Mouse (Mus musculus) forebrain, embryonic 11.5 days (tissue): ENCODE data around the gene Gnl3. TPM values are rescaled to one million over a fixed set of nuclear protein-coding genes. Genes with fewer than 3 reads are reported as not detected.

Source experiments
- ATAC-seq: fragments of 200-750 bp; cut with Nextera tagmentation; replicated peaks from 2 replicates; pipeline ENCODE4 v1.8.0; 2017; ENCODE audit warnings: moderate TSS enrichment; ENCODE audit not compliant: low FRiP score
- DNase-seq: peaks from one replicate; pipeline ENCODE4 v3.0.0-alpha.2; 2017; ENCODE audit warnings: low spot score
- H3K27ac ChIP-seq: fragments of 300-500 bp; sonication (generic); 2 replicates; pipeline ENCODE4 v1.5.1; 2014; ENCODE audit warnings: low read depth, low read length
- H3K27me3 ChIP-seq: fragments of 300-500 bp; sonication (generic); 2 replicates; pipeline ENCODE4 v1.6.1; 2014; ENCODE audit warnings: mild to moderate bottlenecking, low read length, mixed read lengths; ENCODE audit not compliant: control insufficient read depth, insufficient read depth
- H3K36me3 ChIP-seq: fragments of 300-500 bp; sonication (generic); 2 replicates; pipeline ENCODE4 v1.6.1; 2014; ENCODE audit warnings: mild to moderate bottlenecking, low read length, moderate library complexity, mixed read lengths; ENCODE audit not compliant: control insufficient read depth, insufficient read depth
- H3K4me1 ChIP-seq: fragments of 300-500 bp; sonication (generic); replicated peaks from 2 replicates; pipeline ENCODE4 v1.6.1; 2014; ENCODE audit warnings: low read length, mixed read lengths; ENCODE audit not compliant: control insufficient read depth, insufficient read depth
- H3K4me2 ChIP-seq: fragments of 300-500 bp; sonication (generic); 2 replicates; pipeline ENCODE4 v1.6.1; 2014; ENCODE audit warnings: low read depth, mild to moderate bottlenecking, low read length, moderate library complexity, mixed read lengths; ENCODE audit not compliant: severe bottlenecking
- H3K4me3 ChIP-seq: fragments of 300-500 bp; sonication (generic); 2 replicates; pipeline ENCODE4 v1.5.1; 2014; ENCODE audit warnings: low read depth, low read length
- H3K9ac ChIP-seq: fragments of 300-500 bp; sonication (generic); 2 replicates; pipeline ENCODE4 v1.6.1; 2014; ENCODE audit warnings: low read length
- H3K9me3 ChIP-seq: fragments of 300-500 bp; sonication (generic); 2 replicates; pipeline ENCODE4 v1.6.1; 2016; ENCODE audit warnings: low read length, mixed read lengths; ENCODE audit not compliant: control insufficient read depth
- WGBS: fragments of 180-500 bp; shearing (Covaris S2); extraction: QIAGEN DNeasy Blood & Tissue Kit; methylation state at CpG from one replicate; pipeline ENCODE4 v1.1.7; 2014; 5-methylcytosine and 5-hydroxymethylcytosine counted together
- polyA plus RNA-seq: library from polyadenylated mRNA; unstranded; fragments of >200 nt; fragmentation: Nextera tagmentation; extraction: Ambion mirVana; gene quantifications from 2 replicates; pipeline ENCODE4 v1.2.1, GENCODE M21; 2014

The Gnl3 gene
- polyA plus RNA-seq, 1 experiment from 2014 or later, result 120 TPM

DNA sequence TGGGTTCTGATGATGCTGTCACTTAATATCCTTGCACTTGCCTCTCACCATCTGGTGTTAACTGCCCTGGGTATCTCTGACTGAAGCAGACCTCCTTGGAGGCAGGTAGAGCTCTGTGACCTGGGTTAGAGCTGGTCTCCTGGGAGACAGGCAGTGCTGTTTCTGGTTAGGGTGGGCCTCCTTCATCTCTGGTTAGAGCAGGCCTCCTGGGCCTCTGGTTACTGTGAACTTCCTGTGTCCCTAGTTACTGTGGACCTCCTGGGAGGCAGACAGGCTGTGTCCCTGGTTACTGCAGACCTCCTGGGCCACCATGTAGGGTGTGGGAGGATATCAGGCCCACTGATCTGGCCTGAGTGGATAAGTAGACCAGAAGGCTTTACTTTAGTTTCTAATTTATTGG lies 22.5 kb downstream of the Gnl3 start:
- no peak overlapping the region for H3K4me2 ChIP-seq
- no peaks in the 10 kb centered on the region for H3K9me3 ChIP-seq
- no peak overlapping the region for H3K27ac ChIP-seq
- H3K4me1 ChIP-seq, result 0 out of 2 replicates have a peak, but pooled peaks cover 4% of the 10 kb centered on the region
- no peak for DNase-seq
- H3K27me3 ChIP-seq, result no peaks in the 10 kb centered on the region
- H3K9ac ChIP-seq, result no peak overlapping the region
- no peak for ATAC-seq
- H3K36me3 ChIP-seq, result no peaks in the 10 kb centered on the region
- H3K4me3 ChIP-seq, result no peak overlapping the region

DNA sequence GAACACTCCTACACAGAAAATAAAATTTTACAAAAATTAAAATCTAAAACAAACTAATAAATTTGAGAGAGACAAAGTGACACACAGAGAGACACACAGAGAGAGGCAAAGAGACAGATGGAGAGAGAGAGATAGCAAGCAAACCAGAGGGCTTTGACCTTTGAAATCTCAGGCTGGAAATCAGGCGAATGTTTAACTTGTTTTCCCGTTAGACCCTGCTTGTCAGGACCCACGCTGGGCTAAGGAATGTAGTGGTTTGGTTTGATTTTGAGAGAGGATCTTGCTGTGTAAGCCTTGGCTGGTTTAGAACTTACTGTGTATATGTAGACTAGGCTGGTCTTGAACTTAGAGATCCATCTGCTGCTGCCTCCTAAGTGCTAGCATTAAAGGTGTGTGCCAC lies 42.7 kb downstream of the Gnl3 start:
- H3K4me2 ChIP-seq, result no peak overlapping the region
- ATAC-seq, result no peak
- peaks cover 2% of the 10 kb centered on the region; the same call in 1 of the 2 replicates for H3K36me3 ChIP-seq

DNA sequence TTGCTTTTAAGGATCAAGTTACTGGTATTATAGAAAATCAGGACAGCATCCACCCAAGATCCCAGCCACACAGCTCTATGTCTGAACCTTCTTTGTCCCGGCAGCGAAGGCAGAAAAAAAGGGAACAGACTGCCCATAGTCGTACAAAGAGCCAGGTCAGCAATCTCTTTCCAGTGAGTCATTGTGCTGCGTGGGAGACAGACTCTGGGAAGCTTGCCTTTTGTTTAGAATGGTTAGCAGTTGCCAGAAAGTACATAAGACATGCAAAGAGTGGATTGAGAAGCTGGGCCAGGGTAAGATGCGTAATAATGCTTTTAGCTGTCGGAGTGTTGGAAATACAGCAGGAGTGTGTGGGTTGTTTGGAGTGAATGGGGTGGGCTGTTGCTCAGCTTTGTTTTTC lies 44.7 kb downstream of the Gnl3 start:
- no peak overlapping the region for H3K4me2 ChIP-seq
- no peak for ATAC-seq
- no peak overlapping the region for H3K9ac ChIP-seq
- H3K4me1 ChIP-seq, result no peaks in the 10 kb centered on the region
- H3K27ac ChIP-seq, result no peak overlapping the region
- DNase-seq, result no peak
- H3K36me3 ChIP-seq, result peaks cover 2% of the 10 kb centered on the region; the same call in 1 of the 2 replicates
- no peak overlapping the region for H3K4me3 ChIP-seq
- no peaks in the 10 kb centered on the region for H3K9me3 ChIP-seq
- H3K27me3 ChIP-seq, result no peaks in the 10 kb centered on the region
- WGBS, result 69% methylated on average over 6 of the region's 6 CpGs

More for the DNA sequence above, 42.7 kb downstream of the Gnl3 start:
- Histone ChIP-seq H3K4me3 (no peak overlapping the region), H3K4me1 (no peaks in the 10 kb centered on the region), H3K9ac (no peak overlapping the region), H3K27me3 (no peaks in the 10 kb centered on the region), H3K9me3 (no peaks in the 10 kb centered on the region), H3K27ac (no peak overlapping the region)
- WGBS, result 86% methylated on average over 3 of the region's 3 CpGs
- no peak for DNase-seq

Other genes with a start within 250 kb of the Gnl3 start
- gene Tmem110, start 193.6 kb downstream of the Gnl3 start, polyA plus RNA-seq, result 24.2 and 24.7 TPM in 2 replicates
- 0.51 TPM in 2 replicates for gene Mustn1, start 140.0 kb downstream of the Gnl3 start, polyA plus RNA-seq
- gene Itih4, start 132.7 kb downstream of the Gnl3 start, polyA plus RNA-seq, result not detected in 2 replicates
- 0.05 and 0.16 TPM in 2 replicates for gene Itih3, start 95.4 kb downstream of the Gnl3 start, polyA plus RNA-seq
- gene Itih1, start 75.9 kb downstream of the Gnl3 start, polyA plus RNA-seq, result not detected in 2 replicates
- 22.4 and 24.4 TPM in 2 replicates for gene Nek4, start 67.8 kb downstream of the Gnl3 start, polyA plus RNA-seq
- 61.3 and 63.5 TPM in 2 replicates for gene Glt8d1, start 17.8 kb downstream of the Gnl3 start, polyA plus RNA-seq
- gene Spcs1, start 17.5 kb downstream of the Gnl3 start, polyA plus RNA-seq, result 224 and 251 TPM in 2 replicates
- gene Pbrm1, start within 50 bp of the Gnl3 start, polyA plus RNA-seq, result 135 and 136 TPM in 2 replicates
- gene Smim4, start 109.8 kb upstream of the Gnl3 start, polyA plus RNA-seq, result 50.9 and 52.7 TPM in 2 replicates
- gene Nt5dc2, start 111.9 kb upstream of the Gnl3 start, polyA plus RNA-seq, result 565 and 637 TPM in 2 replicates
- gene Stab1, start 149.5 kb upstream of the Gnl3 start, polyA plus RNA-seq, result 21.8 and 27.1 TPM in 2 replicates
- 0.59 and 0.83 TPM in 2 replicates for gene Tnnc1, start 189.2 kb upstream of the Gnl3 start, polyA plus RNA-seq
- gene Nisch, start 197.8 kb upstream of the Gnl3 start, polyA plus RNA-seq, result 399 and 407 TPM in 2 replicates
- 0.13 and 0.16 TPM in 2 replicates for gene Sema3g, start 198.7 kb upstream of the Gnl3 start, polyA plus RNA-seq
- gene Phf7, start 232.2 kb upstream of the Gnl3 start, polyA plus RNA-seq, result 14.3 and 14.4 TPM in 2 replicates
- gene Bap1, start 232.3 kb upstream of the Gnl3 start, polyA plus RNA-seq, result 121 and 137 TPM in 2 replicates